Mouse (Mus musculus) left cerebral cortex, postnatal 14 days (tissue): Measurements from ENCODE around the gene Axin1. TPM values are rescaled to one million over a fixed set of nuclear protein-coding genes. Genes with fewer than 3 reads are reported as not detected.
"Not testable (repeated sequence)": the region's sequence is repeated elsewhere in the genome, so short reads cannot be mapped to it uniquely, and the experiment has no call there.

Experiments used
- DNase-seq, 2 experiments: peaks; one replicate each; pipeline ENCODE4 v3.0.0; 2021 to 2022; ENCODE audit warnings: low spot score in 2 of 2, mixed read lengths in 1 of 2
- intact Hi-C: fragments of 180-260 bp; cut with DNase I; formaldehyde crosslinking; loops from one replicate; pipeline ENCODE4 v1.15.1; 2025
- long read RNA-seq, 2 experiments: library from polyadenylated mRNA; stranded (forward); transcript quantifications; one replicate each; pipeline ENCODE4 v2.0.0; 2021
- total RNA-seq, 2 experiments: library from RNA; stranded (reverse); gene quantifications; 2 replicates each; pipeline ENCODE4 v1.2.3; 2021

Gene Axin1
- total RNA-seq, result 10 to 100 TPM; 21.2 to 23.3 TPM
- long read RNA-seq, experiment 1, transcript Axin1-203 (10 exons, 2,890 nt), result major isoform, 14 of 26 reads
- long read RNA-seq, experiment 1, partial matches to known transcripts, result 3 of 26 reads
- long read RNA-seq, experiment 1, other reads (novel, unspliced or antisense), result 8 of 26 reads
- long read RNA-seq, experiment 2, transcript Axin1-201 (11 exons, 3,777 nt), result minor isoform, 6 of 25 reads
- long read RNA-seq, experiment 2, transcript Axin1-203 (10 exons, 2,890 nt), result major isoform, 9 of 25 reads
- long read RNA-seq, experiment 2, partial matches to known transcripts, result 3 of 25 reads
- long read RNA-seq, experiment 2, other reads (novel, unspliced or antisense), result 7 of 25 reads

DNA sequence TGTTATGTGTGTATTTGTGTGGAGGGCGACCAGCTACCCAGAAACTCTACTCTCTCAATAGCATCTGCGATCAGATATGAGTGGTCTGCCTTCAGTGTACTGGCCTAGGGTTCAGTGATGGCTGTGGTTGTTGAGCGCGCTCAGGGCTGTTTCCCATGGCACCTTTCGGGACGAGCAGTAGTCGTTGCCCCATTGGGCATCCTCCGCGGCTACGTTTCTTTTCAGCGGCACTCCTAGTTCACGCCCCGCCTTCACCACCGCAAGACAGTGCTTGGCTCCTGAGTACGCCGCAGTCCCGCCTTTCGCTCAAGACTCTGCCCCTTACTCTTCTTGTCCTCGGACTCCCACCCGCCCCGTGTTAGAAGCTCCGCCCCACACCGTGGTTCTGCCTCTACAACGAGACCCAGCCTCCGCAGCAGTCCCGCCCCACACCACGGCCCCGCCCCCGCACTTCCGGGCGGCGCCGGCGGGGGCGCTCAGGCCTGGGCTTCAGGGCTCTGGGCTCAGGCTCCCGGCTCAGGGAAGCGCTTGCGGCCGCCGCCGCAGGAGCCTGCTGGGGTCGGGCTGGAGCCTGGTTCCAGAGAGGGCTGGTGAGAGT is at the start of gene Axin1:
Axin1 (plus strand) TSS at position 450 of the 598 bp plus-strand sequence.
- DNase-seq, result peak; percentile 92 to 94
- intact Hi-C loops, result loop anchor here (5.0 kb wide), 1 partner anchor 104 kb away; the partner anchor contains the start of gene Fam234a

DNA sequence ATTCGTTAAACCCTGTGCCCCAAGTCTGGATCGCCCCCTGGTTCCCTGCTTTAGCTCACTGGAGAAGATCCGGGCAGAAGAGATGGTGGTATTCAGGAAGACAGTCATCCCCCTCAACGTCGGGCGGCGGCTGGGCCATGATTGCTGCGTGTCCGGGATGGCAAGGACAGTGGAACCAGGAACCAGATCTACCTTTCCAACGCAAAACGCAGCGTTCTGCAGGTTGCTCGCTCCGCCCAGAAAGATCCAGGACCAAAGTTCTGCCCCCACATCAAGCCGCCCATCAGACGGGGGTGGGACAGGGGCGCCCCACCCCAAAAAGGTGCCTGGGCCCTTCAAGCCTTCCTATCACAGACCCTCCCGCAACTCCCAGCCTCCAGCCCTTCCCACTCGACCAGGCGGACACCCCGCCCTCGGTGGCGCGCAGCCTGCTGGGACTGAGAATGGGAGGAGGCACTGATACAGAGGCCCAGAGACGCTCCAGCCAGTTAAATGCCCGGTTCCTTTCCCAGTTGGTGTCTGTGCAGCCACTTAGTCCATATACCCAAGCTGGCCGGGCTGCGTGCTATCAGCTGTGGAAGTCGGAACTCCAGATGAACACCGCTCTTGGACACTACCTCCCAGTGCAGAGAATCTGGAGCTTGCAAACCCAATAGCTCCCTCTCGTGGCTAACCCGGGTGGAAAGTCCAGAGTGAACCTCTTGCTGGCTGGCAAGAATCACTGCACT is 48.4 kb upstream of the Axin1 start, which contains the start of gene Decr2:
Decr2 (minus strand) TSS at position 433 of the 728 bp plus-strand sequence.
- intact Hi-C loops, result loop anchor here (2.0 to 5.0 kb wide), 2 partner anchors 48 to 79 kb away; no protein-coding TSS in a partner anchor

DNA sequence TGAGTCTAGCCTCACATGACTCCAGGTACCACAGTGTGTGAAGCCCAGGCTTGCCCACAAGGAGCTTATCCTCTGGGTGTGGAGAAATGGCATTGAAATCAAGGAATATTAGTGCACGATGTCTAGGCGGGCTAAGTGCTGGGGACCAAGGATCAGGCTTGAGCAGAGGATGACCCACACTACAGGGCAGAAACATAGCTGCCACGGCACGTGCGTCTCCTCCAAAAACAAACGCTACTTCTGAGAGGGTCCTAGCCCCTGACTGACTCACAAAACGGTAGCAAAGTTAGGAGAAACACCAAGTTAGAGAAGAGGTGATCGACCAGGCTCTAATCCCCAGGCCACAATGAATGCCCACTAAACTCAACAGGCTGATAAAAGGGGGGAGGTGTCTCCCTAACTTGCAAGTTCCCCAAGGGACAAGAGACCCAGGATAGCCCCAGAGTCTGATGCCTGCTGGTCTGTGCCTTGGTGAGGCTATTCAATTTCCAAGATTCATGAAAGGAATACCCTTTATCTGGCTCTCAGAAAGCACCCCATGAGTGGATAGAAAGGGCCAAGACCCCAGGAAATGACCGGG is 43.9 kb upstream of the Axin1 start:
- no peak for DNase-seq
- intact Hi-C loops, result loop anchor here (5.0 kb wide), 1 partner anchor 52 kb away; no protein-coding TSS in a partner anchor

More for the DNA sequence above, 48.4 kb upstream of the Axin1 start, which contains the start of gene Decr2:
- peak; percentile 90 to 92 for DNase-seq

DNA sequence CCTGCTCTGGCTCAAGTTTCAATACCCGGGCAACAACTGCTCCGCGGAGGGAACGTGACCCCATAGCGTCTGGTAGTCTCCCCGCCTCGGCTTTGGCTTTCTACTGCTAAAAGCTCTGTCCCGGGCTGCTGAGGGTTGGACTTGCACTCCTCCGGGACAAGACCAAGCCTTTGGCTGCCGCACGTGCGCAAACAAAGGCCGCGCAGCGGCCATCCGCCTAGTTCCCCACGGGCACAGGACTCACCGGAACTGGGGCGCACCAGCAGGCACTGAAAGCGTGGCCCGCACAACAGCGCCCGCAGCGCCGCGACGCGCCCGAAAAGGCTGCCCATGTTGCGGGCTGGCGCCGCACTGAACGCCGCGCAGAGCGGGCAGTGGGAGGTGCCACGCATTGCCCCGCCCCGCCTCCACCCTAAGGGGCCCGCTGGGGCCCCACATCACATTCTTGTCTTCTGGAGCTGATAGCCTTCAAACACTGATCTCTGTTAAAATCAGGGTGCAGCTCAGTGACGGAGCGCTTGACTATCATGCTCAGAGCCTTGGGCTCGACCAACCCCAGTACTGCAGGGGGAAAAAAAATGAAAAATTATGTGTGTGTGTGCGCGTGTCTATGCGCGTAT is 43.3 kb upstream of the Axin1 start, which contains the start of gene Nme4:
Nme4 (minus strand) TSS at position 482 of the 620 bp plus-strand sequence.
- DNase-seq, result peak; percentile 34 to 65
- intact Hi-C loops, result no loop called here

DNA sequence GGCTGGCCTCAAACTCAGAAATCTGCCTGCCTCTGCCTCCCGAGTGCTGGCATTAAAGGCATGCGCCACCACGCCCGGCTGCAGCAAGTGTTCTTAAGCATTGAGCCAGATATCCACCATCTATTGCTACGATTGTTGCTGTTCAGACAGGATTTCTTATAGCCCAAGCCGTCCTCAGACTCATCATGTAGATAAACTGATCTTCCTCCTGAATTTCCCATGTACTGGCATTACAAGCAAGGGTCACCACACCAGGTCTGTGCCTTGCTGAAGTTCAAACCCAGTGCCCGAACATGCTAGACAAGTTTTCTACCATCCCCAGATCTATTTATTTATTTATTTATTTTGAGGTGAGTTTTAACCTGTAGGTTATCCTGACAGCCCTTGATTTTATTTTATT is 40.0 kb upstream of the Axin1 start:
- no peak for DNase-seq
- intact Hi-C loops, result no loop called here

GRCm38 (mm10) chr17:26099316-26099715 is 39.2 kb upstream of the Axin1 start:
- DNase-seq, intact Hi-C loops: not testable (repeated sequence)

DNA sequence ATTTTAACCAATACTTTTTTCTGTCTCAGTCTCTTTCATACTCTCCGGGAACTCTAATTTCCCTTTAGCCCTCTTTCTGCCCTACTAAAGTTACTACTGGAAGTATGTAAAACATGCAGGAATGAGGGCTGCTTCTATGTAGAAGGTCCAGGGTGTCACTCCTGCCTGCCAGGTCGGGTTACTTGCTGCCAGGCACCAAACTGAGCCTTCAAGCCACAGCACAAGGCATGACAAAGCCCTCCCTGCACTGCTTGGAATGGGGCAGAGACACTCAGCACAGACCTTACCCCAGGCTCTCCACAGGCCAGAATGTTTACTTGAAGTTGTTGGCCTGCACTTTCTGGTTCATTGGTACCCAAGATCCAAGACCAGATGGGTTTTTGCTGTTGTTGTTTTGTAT is 38.3 kb upstream of the Axin1 start:
- no peak for DNase-seq
- intact Hi-C loops, result no loop called here

DNA sequence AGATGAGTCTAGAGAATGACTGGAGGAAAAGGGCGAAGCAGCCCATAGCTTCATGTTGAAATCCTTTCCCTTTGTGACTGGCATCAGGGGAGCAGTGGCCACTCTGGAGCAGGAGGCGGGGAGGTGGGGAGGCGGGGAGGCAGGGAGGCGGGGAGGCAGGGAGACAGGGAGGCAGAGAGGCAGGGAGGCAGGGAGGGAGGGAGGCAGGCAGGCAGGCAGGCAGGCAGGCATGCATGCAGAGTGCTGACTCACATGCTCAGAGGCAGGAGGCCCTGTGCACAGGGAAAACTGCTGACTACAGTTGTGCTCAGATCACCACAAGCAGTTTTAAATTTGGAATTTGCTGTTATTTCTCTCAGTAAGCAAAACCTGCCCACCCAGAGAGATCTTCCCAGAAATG is 37.0 kb upstream of the Axin1 start:
- DNase-seq, result no peak
- intact Hi-C loops, result no loop called here

DNA sequence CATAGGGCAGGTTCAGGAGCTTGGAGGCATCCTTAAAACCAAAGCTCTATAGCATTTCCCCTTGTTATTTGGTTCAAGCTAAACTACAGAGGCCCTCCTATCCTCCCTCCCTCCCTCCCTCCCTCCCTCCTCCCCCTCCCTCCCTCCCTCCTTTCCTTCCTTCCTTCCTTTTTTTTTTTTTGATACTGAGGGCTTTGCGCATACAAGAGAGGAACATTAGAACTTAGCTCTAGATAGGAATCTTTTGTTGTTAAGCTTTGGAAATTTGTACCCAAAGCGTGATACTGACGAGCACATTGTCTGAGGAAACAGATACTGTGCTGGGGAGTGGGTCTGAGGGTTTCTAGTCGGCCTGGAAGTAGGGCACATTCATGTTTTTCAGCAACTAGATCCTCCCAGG is 32.9 kb upstream of the Axin1 start:
- DNase-seq, result no peak
- intact Hi-C loops, result no loop called here

DNA sequence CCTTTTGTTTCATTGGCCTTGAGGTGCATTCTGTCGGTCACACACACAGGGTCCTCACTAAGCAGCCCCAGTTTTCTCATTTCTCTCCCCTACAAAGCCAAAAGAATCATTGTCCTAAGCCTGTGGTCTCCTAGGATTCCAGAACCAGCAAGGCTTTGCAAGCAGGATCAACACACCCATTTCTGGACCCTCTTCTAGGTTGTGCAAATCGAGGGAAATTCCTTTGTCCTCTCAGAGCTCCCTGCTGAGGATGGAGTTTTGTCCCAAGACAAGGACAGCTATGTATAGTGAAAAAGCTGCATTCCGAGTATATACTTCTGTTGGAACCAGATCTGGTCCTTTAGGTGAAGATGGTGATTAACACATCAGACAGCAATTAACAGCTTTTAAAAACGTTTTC is 28.3 kb upstream of the Axin1 start:
- DNase-seq, result no peak
- intact Hi-C loops, result no loop called here

DNA sequence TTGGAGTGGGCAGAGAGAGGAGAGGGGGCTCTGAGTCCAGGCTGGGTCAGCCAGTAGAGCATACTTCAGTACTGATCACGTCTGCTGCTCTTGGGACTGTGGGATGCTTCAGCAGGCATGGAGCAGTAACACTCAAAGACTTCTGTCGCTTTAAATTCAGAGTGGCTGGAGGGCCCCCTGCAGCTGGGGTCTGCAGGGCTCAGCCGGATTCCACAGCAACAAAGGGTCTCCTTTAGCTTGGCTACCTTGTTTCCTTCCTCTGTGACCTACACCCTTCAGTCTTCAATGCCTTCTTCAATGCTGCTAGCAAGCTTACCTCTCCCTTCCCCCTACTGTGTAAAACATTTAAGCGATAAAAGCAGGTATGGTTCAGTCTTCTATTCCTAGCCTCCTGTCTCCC is 27.5 kb upstream of the Axin1 start:
- intact Hi-C loops, result no loop called here
- DNase-seq, result no peak

- no peak for DNase-seq
- intact Hi-C loops, result no loop called here
Measured at GRCm38 (mm10) chr17:26111722-26112121, 26.8 kb upstream of the Axin1 start.

GRCm38 (mm10) chr17:26112751-26113150 is 25.7 kb upstream of the Axin1 start:
- no peak for DNase-seq
- intact Hi-C loops, result no loop called here

GRCm38 (mm10) chr17:26113181-26113948 is 25.1 kb upstream of the Axin1 start, which contains the start of gene Tmem8:
Tmem8 (plus strand) TSS chr17:26113299.
- intact Hi-C loops, result no loop called here
- peak; percentile 51 to 64 for DNase-seq

- DNase-seq, result no peak
- intact Hi-C loops, result no loop called here
Measured at GRCm38 (mm10) chr17:26114061-26114460, 24.4 kb upstream of the Axin1 start.

- intact Hi-C loops, DNase-seq: not testable (repeated sequence)
Measured at GRCm38 (mm10) chr17:26114461-26114860, 24.0 kb upstream of the Axin1 start.

- intact Hi-C loops, result no loop called here
- no peak for DNase-seq
Measured at GRCm38 (mm10) chr17:26115205-26115898, 23.1 kb upstream of the Axin1 start.

DNA sequence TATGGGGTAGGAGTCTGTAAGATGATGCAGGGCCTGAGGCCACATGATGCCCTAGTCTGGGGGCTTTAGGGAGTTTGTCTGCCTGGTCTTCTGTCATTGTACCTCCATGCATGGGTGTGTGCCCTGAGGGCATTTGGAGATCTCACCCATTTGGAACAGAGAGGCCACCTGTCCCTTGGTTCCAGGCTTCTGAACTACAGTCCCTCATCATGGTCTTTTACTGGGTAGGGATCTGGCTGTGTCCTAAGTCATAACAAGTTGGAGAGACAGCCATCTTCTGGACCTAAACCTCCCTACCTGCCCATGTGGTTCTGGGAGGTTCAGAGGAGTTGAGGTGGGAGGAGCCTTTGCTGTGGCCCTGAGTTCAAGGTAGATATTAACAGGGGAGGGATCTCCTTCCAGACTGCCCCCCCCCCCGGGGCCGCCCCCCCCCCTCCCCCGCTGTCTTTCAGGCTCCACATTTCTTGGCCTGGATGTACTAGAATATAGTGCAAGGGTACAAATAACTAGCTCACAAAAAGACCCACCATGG is 22.5 kb upstream of the Axin1 start:
- DNase-seq, result no peak
- intact Hi-C loops, result no loop called here
